Mouse (Mus musculus) spleen, adult 2 months (tissue): ENCODE data around the gene Pfkfb2.

ENCODE experiments used
- CTCF ChIP-seq: fragments of 200-500 bp; IDR thresholded peaks from 2 replicates; pipeline ENCODE4 v1.5.1; 2011; ENCODE audit warnings: mild to moderate bottlenecking, inconsistent platforms; ENCODE audit not compliant: insufficient read depth, insufficient read length, insufficient replicate concordance; ENCODE audit errors: extremely low read depth
- POLR2A ChIP-seq: fragments of 200-500 bp; IDR thresholded peaks from 2 replicates; pipeline ENCODE4 v1.6.1; 2011; ENCODE audit warnings: low read depth, low read length, inconsistent platforms

DNA sequence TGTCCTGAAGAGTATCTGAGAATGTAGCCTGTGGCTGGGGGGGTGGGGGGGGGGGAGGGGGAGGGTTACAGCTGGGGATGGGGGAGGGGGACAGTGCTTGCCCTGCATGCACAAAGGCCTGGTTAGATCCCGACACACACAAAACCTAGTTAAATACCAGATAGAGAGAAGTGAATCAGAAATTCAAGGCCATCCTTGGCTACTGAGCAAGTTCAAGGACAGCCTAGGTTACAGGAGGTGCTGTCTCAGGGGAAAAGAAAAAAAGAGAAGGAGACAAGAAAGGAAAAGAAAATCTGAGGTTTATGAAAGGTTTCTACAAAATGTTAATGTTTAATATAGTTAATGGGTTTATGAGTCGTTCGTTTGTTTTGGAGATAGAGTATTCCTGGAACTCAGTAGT lies 10.6 kb upstream of the Pfkfb2 start:
- TF ChIP-seq CTCF (no peak), POLR2A (no peak)
